Mouse (Mus musculus): Measurements from ENCODE around the gene Btbd18. TPM values are rescaled to one million over a fixed set of nuclear protein-coding genes. Genes with fewer than 3 reads are reported as not detected.

Btbd18 gene
- polyA plus RNA-seq, 1 experiment from 2014 or later: 0.18 TPM

DNA sequence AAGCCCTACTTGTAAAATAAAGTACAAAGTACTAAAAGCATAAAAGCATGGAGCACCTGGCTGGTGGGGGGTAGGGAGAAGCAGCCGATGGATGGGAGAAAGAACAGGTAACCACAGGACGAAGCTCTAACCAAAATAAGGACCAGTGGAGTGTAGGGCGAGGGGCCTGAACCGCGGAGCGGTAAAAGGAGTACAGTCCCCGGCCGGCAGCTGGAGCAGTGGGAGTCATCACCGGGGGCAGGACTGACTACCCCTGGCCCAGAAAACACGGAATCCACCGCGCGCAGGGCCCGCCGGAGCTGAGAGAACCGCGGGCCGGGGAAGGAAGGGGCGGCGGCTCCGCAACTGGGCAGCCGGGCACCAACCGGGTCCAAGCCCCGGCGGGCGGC is 55.5 kb downstream of the Btbd18 start:
- Histone ChIP-seq H3K36me3 (peaks cover 12% of the 10 kb centered on the region), H3K4me3 (replicated peaks) (peak overlapping the region; percentile 96), H3K9ac (peak overlapping the region; percentile 95), H3K27ac (peak overlapping the region; percentile 98), H3K9me3 (no peaks in the 10 kb centered on the region), H3K4me2 (peak overlapping the region; percentile 59), H3K4me1 (peaks cover 6% of the 10 kb centered on the region; the same call in 1 of the 2 replicates), H3K27me3 (replicated peaks) (no peaks in the 10 kb centered on the region)
- under 1% methylated on average over 26 of the region's 26 CpGs for WGBS
- no peak for ATAC-seq (ENCODE audit: insufficient read depth, low FRiP score, low read depth)

DNA sequence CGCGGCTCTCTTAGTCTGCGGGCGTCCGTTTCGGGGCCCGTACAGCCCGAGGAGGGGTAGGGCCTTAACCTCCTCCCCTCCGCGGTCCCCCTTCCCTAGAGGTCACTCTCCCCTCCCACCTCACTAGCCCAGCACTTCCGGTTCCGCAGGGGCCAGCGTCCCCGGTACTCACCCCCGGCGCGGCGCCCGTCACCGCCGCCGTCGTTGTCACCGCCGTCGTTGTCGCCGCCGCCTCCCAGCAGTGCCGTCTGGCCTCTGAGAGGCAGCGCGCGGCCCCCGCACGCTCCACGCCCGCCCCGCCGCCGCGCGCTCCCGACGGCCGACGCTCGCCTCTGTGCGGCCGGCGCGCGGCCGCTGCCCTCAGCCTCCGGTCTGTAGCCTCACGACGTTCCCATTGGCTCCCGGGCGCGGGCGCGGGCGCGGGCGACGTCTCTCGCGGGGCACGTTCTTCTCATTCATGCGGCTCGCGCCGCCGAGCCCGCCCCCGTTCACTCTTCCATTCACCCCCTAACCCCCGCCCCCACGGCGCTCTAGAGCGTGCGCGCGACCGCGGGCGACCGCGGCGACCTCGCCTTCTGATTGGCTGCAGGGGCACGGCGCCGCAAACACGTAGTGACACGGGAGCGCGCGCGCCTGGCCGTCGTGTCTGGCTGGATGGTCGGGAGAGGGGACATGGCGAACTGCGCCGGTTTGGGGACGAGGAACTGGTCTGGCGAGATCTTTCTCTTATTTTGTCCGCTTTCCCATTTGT is 56.1 kb downstream of the Btbd18 start, which contains the start of gene Zdhhc5:
Gene Zdhhc5 (minus strand): TSS at position 370 of the 751 bp plus-strand sequence.
- WGBS: under 1% methylated on average over 106 of the region's 107 CpGs
- Histone ChIP-seq H3K36me3 (peaks cover 9% of the 10 kb centered on the region), H3K4me1 (peaks cover 6% of the 10 kb centered on the region; the same call in 1 of the 2 replicates), H3K27me3 (replicated peaks) (no peaks in the 10 kb centered on the region), H3K27ac (peak within 1 kb of the TSS; percentile 98), H3K9ac (peak within 1 kb of the TSS; percentile 95), H3K4me2 (peak within 1 kb of the TSS; percentile 64), H3K9me3 (no peaks in the 10 kb centered on the region), H3K4me3 (replicated peaks) (peak within 1 kb of the TSS; percentile 96)
- peak; percentile 94 for ATAC-seq (ENCODE audit: insufficient read depth, low FRiP score, low read depth)

DNA sequence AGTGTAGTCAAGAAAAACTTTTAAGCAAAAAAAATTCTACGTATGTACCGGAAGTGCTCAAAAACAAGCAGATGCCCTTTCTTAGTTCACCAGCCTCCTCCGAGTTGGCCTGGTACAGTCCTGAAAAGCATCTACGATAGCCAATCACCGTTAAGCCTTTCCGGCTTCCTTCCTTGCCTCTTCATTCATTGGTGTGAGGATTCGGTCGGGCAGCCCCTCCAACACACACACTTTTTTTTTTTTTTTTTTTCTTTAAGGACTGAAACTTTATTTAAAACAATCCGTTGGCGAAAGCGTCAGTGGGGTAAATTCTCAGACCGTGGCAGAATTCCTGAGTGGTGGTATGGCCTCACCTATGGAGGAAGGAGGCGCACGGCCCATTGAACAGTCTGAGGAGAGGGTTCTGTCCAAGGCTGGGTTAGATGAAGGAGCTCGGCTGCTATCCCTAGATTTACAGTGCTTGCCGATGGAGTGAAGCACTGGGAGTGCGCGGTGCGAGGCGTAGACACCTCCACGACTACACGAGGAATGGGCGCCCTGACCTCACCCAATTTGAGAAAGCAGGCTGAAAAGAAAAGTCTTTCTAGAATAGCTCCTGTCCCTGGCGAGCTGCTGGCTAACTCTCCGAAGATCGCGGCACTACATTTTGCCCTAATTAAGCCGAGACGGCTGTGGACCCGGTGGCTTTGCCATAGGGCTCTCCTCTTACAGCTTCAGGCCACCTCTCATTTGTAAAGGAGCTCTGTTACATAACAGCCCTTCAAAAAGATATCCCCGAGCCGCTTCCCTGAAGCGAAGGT is 56.9 kb downstream of the Btbd18 start:
- peak overlapping the region; percentile 32; the same call in 1 of the 2 replicates for H3K9ac ChIP-seq
- peak overlapping the region; percentile 96 for H3K4me3 ChIP-seq (replicated peaks)
- peak overlapping the region; percentile 64 for H3K4me2 ChIP-seq
- peaks cover 2% of the 10 kb centered on the region; the same call in 1 of the 2 replicates for H3K36me3 ChIP-seq
- H3K9me3 ChIP-seq: no peaks in the 10 kb centered on the region
- H3K4me1 ChIP-seq: peaks cover 6% of the 10 kb centered on the region; the same call in 1 of the 2 replicates
- under 1% methylated on average over 33 of the region's 33 CpGs for WGBS
- H3K27ac ChIP-seq: peak overlapping the region; percentile 98
- peak; percentile 93 for ATAC-seq (ENCODE audit: insufficient read depth, low FRiP score, low read depth)
- no peaks in the 10 kb centered on the region for H3K27me3 ChIP-seq (replicated peaks)

DNA sequence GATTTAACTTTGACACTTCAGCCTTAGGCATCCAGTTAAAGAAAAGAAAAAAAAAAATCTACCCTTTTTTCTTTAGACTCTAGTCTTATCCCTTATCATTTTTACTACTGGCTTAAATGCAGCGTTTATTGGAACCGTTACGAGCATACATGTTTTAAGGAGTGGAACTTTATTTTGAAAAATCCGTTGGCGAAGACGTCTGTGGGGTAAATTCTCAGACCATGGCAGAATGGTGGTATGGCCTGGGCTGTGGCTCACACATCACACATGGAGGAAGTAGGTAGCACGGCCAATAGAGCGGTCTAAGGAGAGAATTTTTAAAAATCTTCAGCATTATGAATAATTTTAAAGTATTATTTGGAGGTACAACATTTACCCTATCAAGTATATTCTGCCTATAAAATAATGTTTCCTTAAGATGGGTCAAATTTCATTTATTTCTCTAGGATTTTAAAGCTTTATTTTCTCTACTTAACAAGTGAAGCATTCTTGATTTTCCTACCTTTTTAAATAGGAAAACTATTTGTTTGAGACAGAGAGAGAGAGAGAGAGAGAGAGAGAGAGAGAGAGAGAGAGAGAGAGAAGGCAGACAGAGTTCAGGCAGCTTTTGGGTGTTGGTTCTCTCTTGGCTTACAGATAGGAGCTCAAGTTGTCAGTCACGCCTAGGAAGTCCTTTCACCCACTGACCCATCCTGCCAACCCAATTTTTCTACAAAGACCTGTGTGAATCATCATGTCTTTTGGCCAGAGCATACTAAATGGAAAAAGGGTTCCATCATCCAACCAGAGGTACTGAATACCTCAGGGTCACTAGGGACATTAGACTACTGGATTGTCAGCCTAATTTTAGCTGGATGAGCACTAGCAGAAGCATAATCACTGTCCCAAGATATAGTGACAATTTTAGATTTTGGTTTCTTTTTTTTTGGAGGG is 57.8 kb downstream of the Btbd18 start:
- H3K27me3 ChIP-seq (replicated peaks): no peaks in the 10 kb centered on the region
- H3K36me3 ChIP-seq: 0 out of 2 replicates have a peak, but pooled peaks cover 1% of the 10 kb centered on the region
- peak overlapping the region; percentile 64 for H3K4me2 ChIP-seq
- H3K4me1 ChIP-seq: peaks cover 6% of the 10 kb centered on the region; the same call in 1 of the 2 replicates
- WGBS: 31% methylated on average over 9 of the region's 9 CpGs
- no peaks in the 10 kb centered on the region for H3K9me3 ChIP-seq
- no peak for ATAC-seq (ENCODE audit: insufficient read depth, low FRiP score, low read depth)
- peak overlapping the region; percentile 32; the same call in 1 of the 2 replicates for H3K9ac ChIP-seq
- H3K4me3 ChIP-seq (replicated peaks): peak overlapping the region; percentile 96
- peak overlapping the region; percentile 98 for H3K27ac ChIP-seq

DNA sequence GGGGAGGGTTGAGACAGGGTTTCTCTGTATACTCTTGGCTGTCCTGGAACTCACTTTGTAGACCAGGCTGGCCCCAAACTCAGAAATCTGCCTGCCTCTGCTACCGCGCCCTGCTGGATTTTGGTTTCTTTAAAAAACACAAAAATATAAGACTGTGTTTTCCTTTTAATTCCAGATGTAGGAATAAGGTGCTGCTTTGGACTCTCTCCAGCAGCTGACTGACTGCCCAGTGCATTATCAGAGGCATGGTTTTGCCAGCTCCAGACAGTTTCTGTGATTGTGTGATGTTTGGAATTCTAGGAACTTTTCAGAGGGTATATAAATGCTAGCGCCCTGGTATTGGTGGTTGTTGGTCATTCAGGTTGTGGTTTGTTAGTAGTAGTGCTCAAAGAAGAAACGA is 58.5 kb downstream of the Btbd18 start:
- Histone ChIP-seq H3K36me3 (0 out of 2 replicates have a peak, but pooled peaks cover 2% of the 10 kb centered on the region), H3K4me1 (peaks cover 6% of the 10 kb centered on the region; the same call in 1 of the 2 replicates), H3K4me3 (replicated peaks) (no peak overlapping the region), H3K4me2 (no peak overlapping the region), H3K27me3 (replicated peaks) (no peaks in the 10 kb centered on the region), H3K27ac (no peak overlapping the region; the same call in 1 of the 2 replicates), H3K9ac (no peak overlapping the region), H3K9me3 (no peaks in the 10 kb centered on the region)
- no peak for ATAC-seq (ENCODE audit: insufficient read depth, low FRiP score, low read depth)
- 92% methylated on average over 4 of the region's 4 CpGs for WGBS

Other genes with a start within 250 kb of the Btbd18 start
- 33.8 and 38.3 TPM in 2 replicates for gene Calcrl, start 233.7 kb upstream of the Btbd18 start, polyA plus RNA-seq (2015; fragmentation: Nextera tagmentation; extraction: Ambion mirVana)
- gene Tfpi, start 182.3 kb upstream of the Btbd18 start, polyA plus RNA-seq (2015; fragmentation: Nextera tagmentation; extraction: Ambion mirVana): 44.2 and 47.4 TPM in 2 replicates
- 60.0 and 71.9 TPM in 2 replicates for gene Ctnnd1, start 8.3 kb upstream of the Btbd18 start, polyA plus RNA-seq (2015; fragmentation: Nextera tagmentation; extraction: Ambion mirVana)
- 221 and 237 TPM in 2 replicates for gene Selenoh, start 11.7 kb downstream of the Btbd18 start, polyA plus RNA-seq (2015; fragmentation: Nextera tagmentation; extraction: Ambion mirVana)
- not detected in 2 replicates for gene Gm28635, start 19.0 kb downstream of the Btbd18 start, polyA plus RNA-seq (2015; fragmentation: Nextera tagmentation; extraction: Ambion mirVana)
- gene Med19, start 19.3 kb downstream of the Btbd18 start, polyA plus RNA-seq (2015; fragmentation: Nextera tagmentation; extraction: Ambion mirVana): 31.1 and 34.5 TPM in 2 replicates
- 119 and 133 TPM in 2 replicates for gene Tmx2, start 20.1 kb downstream of the Btbd18 start, polyA plus RNA-seq (2015; fragmentation: Nextera tagmentation; extraction: Ambion mirVana)
- gene Zdhhc5, start 56.1 kb downstream of the Btbd18 start, polyA plus RNA-seq (2015; fragmentation: Nextera tagmentation; extraction: Ambion mirVana): 27.8 and 28.5 TPM in 2 replicates
- 23.7 and 26.9 TPM in 2 replicates for gene Clp1, start 68.3 kb downstream of the Btbd18 start, polyA plus RNA-seq (2015; fragmentation: Nextera tagmentation; extraction: Ambion mirVana)
- 7.5 and 11.0 TPM in 2 replicates for gene Ypel4, start 75.0 kb downstream of the Btbd18 start, polyA plus RNA-seq (2015; fragmentation: Nextera tagmentation; extraction: Ambion mirVana)
- 6.7 and 7.2 TPM in 2 replicates for gene Gm19426, start 84.6 kb downstream of the Btbd18 start, polyA plus RNA-seq (2015; fragmentation: Nextera tagmentation; extraction: Ambion mirVana)
- gene Serping1, start 116.4 kb downstream of the Btbd18 start, polyA plus RNA-seq (2015; fragmentation: Nextera tagmentation; extraction: Ambion mirVana): 76.0 and 79.6 TPM in 2 replicates
- 52.7 and 79.0 TPM in 2 replicates for gene Ube2l6, start 139.7 kb downstream of the Btbd18 start, polyA plus RNA-seq (2015; fragmentation: Nextera tagmentation; extraction: Ambion mirVana)
- gene Smtnl1, start 163.6 kb downstream of the Btbd18 start, polyA plus RNA-seq (2015; fragmentation: Nextera tagmentation; extraction: Ambion mirVana): 0.08 and 0.19 TPM in 2 replicates
- 47.2 and 50.4 TPM in 2 replicates for gene Timm10, start 167.9 kb downstream of the Btbd18 start, polyA plus RNA-seq (2015; fragmentation: Nextera tagmentation; extraction: Ambion mirVana)
- gene Slc43a1, start 179.8 kb downstream of the Btbd18 start, polyA plus RNA-seq (2015; fragmentation: Nextera tagmentation; extraction: Ambion mirVana): 19.5 and 26.3 TPM in 2 replicates
- gene Rtn4rl2, start 227.6 kb downstream of the Btbd18 start, polyA plus RNA-seq (2015; fragmentation: Nextera tagmentation; extraction: Ambion mirVana): 0.85 and 0.91 TPM in 2 replicates

Measured in stomach, embryonic 15.5 days (tissue).